In genomic region chr12:77928729-77929128, GRCm38 (mm10) we compare ENCODE assay signal across 27 mouse cellular contexts.
DNase-seq lines count a peak whose midpoint lies in the region; ATAC-seq and TF ChIP-seq lines count a peak whose summit lies in the region.
"Had no signal": no experiment of that assay in that cellular context is flagged by ENCODE, and none has a peak within 500 bp of the region (broad histone marks: within the 10 kb centered on the region; RNA-seq: fewer than 3 reads in every experiment).

No protein-coding gene starts in this region.

- H3K36me3 ChIP-seq in hindbrain, embryonic 13.5 days: no peaks in the 10 kb centered on the region
- no peaks in the 10 kb centered on the region for H3K36me3 ChIP-seq in hindbrain, embryonic 11.5 days (ENCODE audit: control insufficient read depth, insufficient read depth, low read length)
- no peaks in the 10 kb centered on the region for H3K36me3 ChIP-seq in liver, postnatal 0 days (replicated peaks; ENCODE audit: insufficient read depth, low read length)
- H3K36me3 ChIP-seq in liver, embryonic 11.5 days (ENCODE audit: control insufficient read depth, insufficient read depth, low read length): no peaks in the 10 kb centered on the region
- H3K36me3 ChIP-seq in neural tube, embryonic 14.5 days (ENCODE audit: control insufficient read depth, insufficient read depth, low read length): no peaks in the 10 kb centered on the region
- H3K36me3 ChIP-seq: heart, embryonic 12.5 days; limb, embryonic 10.5 days; limb, embryonic 15.5 days; lung, embryonic 15.5 days; stomach, embryonic 15.5 days had no signal

- no peak overlapping the region for H3K4me2 ChIP-seq in hindbrain, embryonic 13.5 days
- no peak overlapping the region for H3K4me2 ChIP-seq in hindbrain, embryonic 11.5 days (replicated peaks; ENCODE audit: low read depth, low read length)
- no peak overlapping the region for H3K4me2 ChIP-seq in liver, postnatal 0 days (ENCODE audit: low read depth, low read length)
- no peak overlapping the region for H3K4me2 ChIP-seq in liver, embryonic 11.5 days
- H3K4me2 ChIP-seq in neural tube, embryonic 14.5 days (ENCODE audit: low read depth, low read length): no peak overlapping the region
- H3K4me2 ChIP-seq: heart, embryonic 12.5 days; limb, embryonic 15.5 days; lung, embryonic 15.5 days; midbrain, embryonic 11.5 days; stomach, embryonic 15.5 days had no signal

- 0 out of 2 replicates have a peak, but pooled peaks have one; percentile 28 for ATAC-seq in hindbrain, embryonic 13.5 days (ENCODE audit: low FRiP score)
- no peak for ATAC-seq in hindbrain, embryonic 11.5 days (ENCODE audit: low FRiP score)
- no peak for ATAC-seq in liver, postnatal 0 days
- ATAC-seq in liver, embryonic 11.5 days (replicated peaks; ENCODE audit: low FRiP score): no peak
- ATAC-seq in neural tube, embryonic 14.5 days (ENCODE audit: low read depth): peak; percentile 70
- ATAC-seq: activated CD4-positive, CD25-positive, alpha-beta regulatory T cell, adult 4 months; forebrain, embryonic 16.5 days; intestine, embryonic 16.5 days had no signal

- no peak for TF ChIP-seq EP300 in liver, postnatal 0 days (IDR thresholded peaks at IDR 0.05; ENCODE audit: low read depth)

- no peak for TF ChIP-seq CTCF in liver, postnatal 0 days (IDR thresholded peaks at IDR 0.05; ENCODE audit: low read depth)
- no peak for TF ChIP-seq CTCF in lung, adult 2 months (IDR thresholded peaks at IDR 0.05; ENCODE audit: insufficient read depth, low read length)

- H3K27ac ChIP-seq in hindbrain, embryonic 13.5 days: no peak overlapping the region
- no peak overlapping the region for H3K27ac ChIP-seq in hindbrain, embryonic 11.5 days (ENCODE audit: low read depth, low read length)
- peak overlapping the region; percentile 52; the same call in 1 of the 2 replicates for H3K27ac ChIP-seq in liver, postnatal 0 days (ENCODE audit: low read depth)
- H3K27ac ChIP-seq in liver, embryonic 11.5 days (ENCODE audit: low read depth, low read length): no peak overlapping the region
- no peak overlapping the region for H3K27ac ChIP-seq in neural tube, embryonic 14.5 days (ENCODE audit: low read depth, low read length)
- H3K27ac ChIP-seq: heart, adult 2 months; kidney, postnatal 0 days; limb, embryonic 10.5 days; limb, embryonic 15.5 days; liver, embryonic 14.5 days; lung, embryonic 15.5 days; stomach, embryonic 15.5 days had no signal

- H3K9ac ChIP-seq in hindbrain, embryonic 13.5 days: no peak overlapping the region
- H3K9ac ChIP-seq in hindbrain, embryonic 11.5 days (ENCODE audit: low read depth, low read length): no peak overlapping the region
- H3K9ac ChIP-seq in liver, postnatal 0 days (replicated peaks): no peak overlapping the region
- H3K9ac ChIP-seq in liver, embryonic 11.5 days (ENCODE audit: low read depth, low read length): no peak overlapping the region
- no peak overlapping the region for H3K9ac ChIP-seq in neural tube, embryonic 14.5 days (replicated peaks; ENCODE audit: low read depth, low read length)
- H3K9ac ChIP-seq: heart, embryonic 12.5 days; limb, embryonic 15.5 days; liver, embryonic 14.5 days; lung, embryonic 15.5 days; stomach, embryonic 15.5 days had no signal

- peak; percentile 4 for DNase-seq in cerebellum, adult 9-11 months
- DNase-seq in cerebellum, adult 11-12 months: no peak
- no peak for DNase-seq in hindbrain, embryonic 11.5 days (ENCODE audit: low spot score)
- no peak for DNase-seq in liver, postnatal 0 days
- no peak for DNase-seq in liver, embryonic 11.5 days (ENCODE audit: low spot score)
- DNase-seq in lung, adult 2 months: no peak
- DNase-seq: adrenal gland, adult 2 months; adrenal gland, postnatal 36 days; heart, adult 2 months; kidney, adult 8-10 months; kidney, postnatal 4 days; right cerebral cortex, postnatal 14 days had no signal

- peaks cover 4% of the 10 kb centered on the region; the same call in 1 of the 2 replicates for H3K4me1 ChIP-seq in hindbrain, embryonic 13.5 days (replicated peaks)
- no peaks in the 10 kb centered on the region for H3K4me1 ChIP-seq in hindbrain, embryonic 11.5 days (replicated peaks; ENCODE audit: control insufficient read depth, insufficient read depth, low read length)
- H3K4me1 ChIP-seq in liver, postnatal 0 days (ENCODE audit: insufficient read depth): no peaks in the 10 kb centered on the region
- no peaks in the 10 kb centered on the region for H3K4me1 ChIP-seq in liver, embryonic 11.5 days (replicated peaks; ENCODE audit: control insufficient read depth, insufficient read depth, low read length)
- no peaks in the 10 kb centered on the region for H3K4me1 ChIP-seq in neural tube, embryonic 14.5 days (ENCODE audit: control insufficient read depth, insufficient read depth, low read length)
- H3K4me1 ChIP-seq in lung, adult 2 months (ENCODE audit: control insufficient read depth, insufficient read depth, low read length): no peaks in the 10 kb centered on the region
- H3K4me1 ChIP-seq: heart, embryonic 12.5 days; limb, embryonic 15.5 days; lung, embryonic 15.5 days; stomach, embryonic 15.5 days had no signal

- WGBS in hindbrain, embryonic 13.5 days: 42% methylated on average over 4 of the region's 4 CpGs
- WGBS in hindbrain, embryonic 11.5 days: 61% methylated on average over 4 of the region's 4 CpGs
- WGBS in liver, postnatal 0 days (ENCODE audit: insufficient replicate concordance): 72% methylated on average over 4 of the region's 4 CpGs
- WGBS in liver, embryonic 11.5 days: 67% methylated on average over 4 of the region's 4 CpGs
- 23% methylated on average over 4 of the region's 4 CpGs for WGBS in neural tube, embryonic 14.5 days
- 64% methylated on average over 4 of the region's 4 CpGs for WGBS in lung, adult 2 months

- no peaks in the 10 kb centered on the region for H3K9me3 ChIP-seq in hindbrain, embryonic 13.5 days
- H3K9me3 ChIP-seq in hindbrain, embryonic 11.5 days (ENCODE audit: control insufficient read depth, low read length): no peaks in the 10 kb centered on the region
- H3K9me3 ChIP-seq in liver, postnatal 0 days (ENCODE audit: low read length): no peaks in the 10 kb centered on the region
- H3K9me3 ChIP-seq in liver, embryonic 11.5 days (ENCODE audit: control insufficient read depth, low read length): no peaks in the 10 kb centered on the region
- H3K9me3 ChIP-seq in neural tube, embryonic 14.5 days (ENCODE audit: control insufficient read depth, low read length): no peaks in the 10 kb centered on the region
- H3K9me3 ChIP-seq: heart, embryonic 12.5 days; limb, embryonic 10.5 days; limb, embryonic 15.5 days; lung, embryonic 15.5 days; stomach, embryonic 15.5 days had no signal

- no peaks in the 10 kb centered on the region for H3K27me3 ChIP-seq in hindbrain, embryonic 13.5 days
- no peaks in the 10 kb centered on the region for H3K27me3 ChIP-seq in hindbrain, embryonic 11.5 days (ENCODE audit: control insufficient read depth, insufficient read depth, low read length)
- H3K27me3 ChIP-seq in liver, postnatal 0 days (ENCODE audit: insufficient read depth, low read length): no peaks in the 10 kb centered on the region
- H3K27me3 ChIP-seq in liver, embryonic 11.5 days (replicated peaks; ENCODE audit: control insufficient read depth, insufficient read depth, low read length): no peaks in the 10 kb centered on the region
- H3K27me3 ChIP-seq in neural tube, embryonic 14.5 days (ENCODE audit: control insufficient read depth, insufficient read depth, low read length): no peaks in the 10 kb centered on the region
- H3K27me3 ChIP-seq: CH12.LX; heart, embryonic 12.5 days; limb, embryonic 15.5 days; lung, embryonic 15.5 days; stomach, embryonic 15.5 days had no signal

- H3K4me3 ChIP-seq in hindbrain, embryonic 13.5 days: no peak overlapping the region
- H3K4me3 ChIP-seq in hindbrain, embryonic 11.5 days (ENCODE audit: low read depth, low read length): no peak overlapping the region
- no peak overlapping the region for H3K4me3 ChIP-seq in liver, postnatal 0 days (ENCODE audit: low read depth, low read length)
- no peak overlapping the region for H3K4me3 ChIP-seq in liver, embryonic 11.5 days (ENCODE audit: low read depth, low read length)
- no peak overlapping the region for H3K4me3 ChIP-seq in neural tube, embryonic 14.5 days (ENCODE audit: low read depth, low read length)
- no peak overlapping the region for H3K4me3 ChIP-seq in lung, adult 2 months (replicated peaks; ENCODE audit: extremely low read depth, low read depth, low read length)
- H3K4me3 ChIP-seq: erythroblast, embryonic 14.5 days; heart, adult 2 months; heart, embryonic 12.5 days; limb, embryonic 10.5 days; limb, embryonic 15.5 days; lung, embryonic 15.5 days; stomach, embryonic 15.5 days had no signal

- TF ChIP-seq POLR2A in lung, adult 2 months (IDR thresholded peaks at IDR 0.05; ENCODE audit: borderline replicate concordance, extremely low read depth, low read depth, low read length): no peak

Comparison
In these comparisons a context has a peak if more than half of its experiments do, and no peak if none do; other contexts are left out.
1. ATAC-seq: peak in hindbrain, embryonic 13.5 days (single experiment) and neural tube, embryonic 14.5 days (single experiment); none in hindbrain, embryonic 11.5 days (single experiment), liver, postnatal 0 days (single experiment) and liver, embryonic 11.5 days (single experiment).